Mouse (Mus musculus): ENCODE data around the gene Nsf.
A peak's percentile ranks its signal among the peaks of the same experiment; 100 is the strongest.
"Not testable (repeated sequence)": the region's sequence is repeated elsewhere in the genome, so short reads cannot be mapped to it uniquely, and the experiment has no call there.

Gene Nsf

DNA sequence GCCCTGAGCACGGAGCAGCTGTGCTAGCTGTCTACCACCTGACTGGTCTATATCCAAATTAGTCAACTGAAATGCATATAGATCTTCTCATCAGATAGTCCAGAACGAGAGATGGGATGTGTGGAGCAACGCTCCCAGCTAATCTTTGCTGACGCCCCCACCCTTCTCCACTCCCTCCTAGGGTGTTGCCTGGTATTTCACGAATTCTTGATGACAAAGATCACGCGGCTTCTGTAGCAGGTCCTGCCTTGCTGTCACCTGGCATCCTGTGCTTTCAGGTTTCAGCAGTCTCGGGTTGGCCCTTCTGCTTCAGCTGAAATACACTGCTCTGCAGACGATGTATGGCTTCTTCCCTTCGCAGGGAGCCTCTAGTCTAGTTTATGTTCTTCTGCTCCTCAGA lies 61.0 kb downstream of the Nsf start:
- no peak for DNase-seq (ENCODE audit: low spot score in 2 of 2)

DNA sequence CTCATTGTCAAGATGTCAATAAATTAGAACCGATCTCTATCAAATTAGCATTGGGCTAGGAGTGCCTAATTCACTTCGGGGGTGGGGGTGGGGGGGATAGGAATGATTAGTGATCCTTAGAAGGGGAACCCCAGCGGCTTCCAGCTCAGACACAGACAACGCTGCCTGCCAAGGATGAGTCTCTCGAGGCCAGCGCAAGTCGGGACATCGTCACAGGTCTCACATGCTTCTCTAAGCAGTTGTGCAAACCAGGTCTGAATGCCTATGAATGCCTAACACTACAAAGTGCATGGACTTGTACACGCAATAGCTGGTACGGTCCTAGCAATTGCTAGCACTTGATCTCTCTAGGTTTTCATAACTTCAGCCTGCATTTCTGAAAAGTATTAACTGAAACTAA lies 62.1 kb downstream of the Nsf start:
- no peak for DNase-seq (ENCODE audit: low spot score in 2 of 2)

DNA sequence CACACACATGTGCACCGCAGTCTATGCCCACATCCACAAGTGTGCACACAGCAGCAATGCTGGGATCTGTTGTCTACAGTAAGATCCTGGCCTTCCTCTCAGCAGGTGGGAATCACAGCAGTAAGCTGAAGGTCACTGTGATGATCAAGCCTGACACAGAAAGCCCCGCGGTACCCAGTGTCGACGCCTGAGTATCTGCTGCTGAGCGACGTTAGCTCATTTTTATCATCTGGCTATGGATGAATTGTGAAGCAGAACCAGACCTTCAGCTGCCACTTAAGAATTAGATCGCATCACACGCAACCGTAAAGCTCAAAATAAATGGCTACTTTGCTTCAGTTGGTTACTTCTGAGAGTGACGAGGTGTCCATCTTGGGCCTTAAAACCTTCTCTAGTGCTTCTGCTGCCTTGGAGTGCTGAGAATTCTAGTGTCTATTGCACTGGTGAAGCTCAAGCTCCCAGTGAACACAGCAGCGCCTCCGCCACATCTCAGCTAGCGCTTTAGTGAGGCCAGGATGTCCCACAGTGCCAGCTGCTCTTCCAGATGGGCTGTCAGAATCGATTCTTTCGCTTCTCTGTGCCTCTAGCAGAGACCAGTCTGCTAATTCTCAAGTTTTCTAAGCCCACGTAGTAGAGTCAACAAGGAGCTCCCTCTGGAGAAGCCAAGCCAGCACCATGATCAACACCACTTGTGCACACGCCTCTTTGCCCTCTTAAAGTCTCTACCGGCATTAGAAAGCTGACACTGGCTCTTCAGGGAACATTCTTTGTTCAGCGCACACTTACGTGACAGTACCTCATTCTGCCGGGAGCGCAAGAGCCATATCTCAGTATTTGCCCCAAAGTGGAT lies 63.3 kb downstream of the Nsf start:
- DNase-seq (ENCODE audit: low spot score in 2 of 2): peak in 1 of 2 experiments; percentile 35

DNA sequence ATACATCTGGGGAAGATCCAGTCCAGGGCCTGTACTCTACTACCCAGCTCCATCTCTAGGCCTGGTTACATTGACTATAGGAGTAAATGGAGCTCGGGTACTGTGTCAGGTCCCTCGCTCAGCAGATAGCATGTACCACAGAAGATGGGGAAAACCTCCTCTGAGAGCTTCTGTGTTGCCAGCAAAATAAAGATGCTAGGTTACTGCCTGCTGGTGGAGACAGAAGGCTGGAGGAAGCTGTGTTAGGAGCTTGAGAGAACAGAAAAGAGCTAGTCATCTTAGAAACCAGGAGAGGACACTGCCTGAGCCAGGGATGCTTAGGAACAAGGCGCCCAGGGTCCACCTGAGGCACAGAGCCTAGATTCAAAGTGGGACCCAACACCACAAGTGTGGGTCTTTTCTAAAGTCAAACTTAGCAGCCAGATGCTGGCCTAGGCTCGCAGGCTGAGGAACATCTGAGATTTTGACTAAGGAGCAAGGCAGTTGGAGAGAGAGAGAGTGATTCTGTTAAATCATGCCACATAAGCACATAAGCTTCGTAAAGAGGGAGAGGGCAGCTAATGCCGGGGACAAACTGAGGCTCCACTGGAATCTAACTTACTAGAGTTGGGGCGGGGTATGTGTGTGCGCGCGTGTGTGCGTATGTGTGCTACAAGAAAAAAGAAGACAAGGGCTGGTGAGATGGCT lies 66.0 kb downstream of the Nsf start:
- DNase-seq (ENCODE audit: low spot score in 2 of 2): no peak

DNA sequence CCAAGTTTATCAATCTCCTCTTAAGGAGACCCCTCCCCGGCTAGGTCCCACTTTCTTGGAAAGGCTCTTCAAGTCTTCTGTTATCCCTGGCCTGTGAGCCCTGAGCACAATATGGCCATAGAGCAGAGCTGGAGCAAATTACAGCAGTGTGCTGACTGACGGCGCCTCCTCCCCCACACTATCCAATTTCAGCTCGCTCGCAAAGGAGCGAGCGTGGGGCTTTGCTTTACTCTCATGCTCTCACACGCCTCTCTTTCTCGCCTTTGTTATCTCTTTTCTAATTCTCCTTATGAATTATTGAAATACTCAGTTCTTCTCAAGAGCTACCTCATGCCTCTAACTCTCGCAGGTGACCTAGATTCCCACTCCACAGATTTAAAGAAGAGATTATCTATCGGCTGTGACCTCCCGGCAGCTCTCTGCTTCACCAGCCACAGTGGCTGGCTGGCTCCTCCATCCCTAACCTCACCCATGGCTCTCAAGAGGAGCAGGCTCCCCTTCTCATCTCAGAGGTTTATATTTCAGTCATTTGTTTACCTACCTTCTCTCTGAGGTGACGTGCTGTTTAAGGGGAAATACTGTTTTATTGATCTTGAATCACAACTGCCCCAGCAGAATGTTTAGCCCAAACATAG lies 69.0 kb downstream of the Nsf start:
- DNase-seq (ENCODE audit: low spot score in 2 of 2): peak in 1 of 2 experiments; percentile 38

DNA sequence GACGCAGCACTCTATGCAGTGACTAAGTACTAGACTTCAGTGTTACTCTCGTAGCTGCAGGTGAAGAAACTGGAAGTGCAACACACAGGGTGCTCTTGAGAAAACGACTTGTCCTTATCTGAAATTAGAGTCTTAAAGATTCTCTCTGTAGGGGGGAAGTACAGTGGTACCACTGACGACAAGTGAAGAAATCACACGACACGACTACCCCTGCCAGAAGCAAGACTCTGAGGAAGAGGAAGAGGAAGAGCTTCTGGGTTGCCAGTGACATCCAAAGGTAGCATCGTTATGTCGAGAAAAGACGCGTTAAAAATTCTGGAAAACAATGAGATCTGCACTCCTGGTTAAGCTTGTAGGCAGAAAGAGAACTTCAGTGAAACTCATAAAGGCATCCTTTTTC lies 70.1 kb downstream of the Nsf start:
- no peak for DNase-seq (ENCODE audit: low spot score in 2 of 2)

DNA sequence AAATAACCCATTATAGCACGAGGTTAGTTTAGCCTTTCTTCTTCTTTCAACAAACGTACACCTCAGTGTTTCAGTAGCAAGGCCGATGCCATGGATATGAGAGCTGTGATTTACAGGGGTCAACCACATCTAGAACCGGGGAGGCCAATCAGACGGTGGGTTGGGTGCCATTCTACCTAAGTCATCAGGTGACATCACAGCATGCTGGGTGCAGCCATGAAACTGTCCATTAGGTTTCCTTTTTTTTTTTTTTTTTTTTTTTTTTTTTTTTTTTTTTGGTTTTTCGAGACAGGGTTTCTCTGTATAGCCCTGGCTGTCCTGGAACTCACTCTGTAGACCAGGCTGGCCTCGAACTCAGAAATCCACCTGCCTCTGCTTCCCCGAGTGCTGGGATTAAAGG lies 74.4 kb downstream of the Nsf start:
- DNase-seq (ENCODE audit: low spot score in 2 of 2): not testable (repeated sequence)

DNA sequence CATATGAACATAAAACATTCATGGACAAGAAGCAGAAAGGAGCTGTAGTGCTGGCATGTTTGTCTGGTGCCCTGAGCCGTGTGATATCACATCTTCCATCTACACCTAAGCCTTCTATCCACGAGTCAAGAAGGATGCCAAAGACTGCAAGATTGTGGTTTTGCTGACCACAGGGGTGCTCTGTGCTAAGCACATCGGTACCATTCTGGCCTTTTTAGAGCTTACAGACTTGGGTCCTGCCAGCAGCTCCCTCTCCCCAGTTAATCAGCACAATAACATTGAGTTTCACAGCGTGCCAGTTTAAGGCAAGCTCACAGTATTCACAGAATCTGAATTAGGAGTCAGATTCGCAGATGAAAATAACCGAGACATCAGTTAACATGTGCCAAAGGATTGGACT lies 75.4 kb downstream of the Nsf start:
- DNase-seq (ENCODE audit: low spot score in 2 of 2): no peak

DNA sequence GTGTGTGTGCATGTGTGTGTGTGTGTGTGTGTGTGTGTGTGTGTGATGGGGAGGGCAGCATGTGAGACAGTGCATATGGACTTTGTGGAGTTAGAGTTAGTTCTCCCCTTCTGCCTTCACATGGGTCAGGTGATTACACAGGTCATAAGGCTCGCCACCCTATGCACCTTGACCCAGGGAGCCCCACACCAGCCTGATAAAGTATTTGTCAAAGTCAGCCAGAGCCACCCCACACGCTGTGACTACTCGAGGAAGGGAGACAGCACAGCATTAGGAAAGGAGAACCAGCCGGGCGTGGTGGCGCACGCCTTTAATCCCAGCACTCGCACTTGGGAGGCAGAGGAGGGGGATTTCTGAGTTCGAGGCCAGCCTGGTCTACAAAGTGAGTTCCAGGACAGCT lies 83.5 kb downstream of the Nsf start:
- DNase-seq (ENCODE audit: low spot score in 2 of 2): no peak

DNA sequence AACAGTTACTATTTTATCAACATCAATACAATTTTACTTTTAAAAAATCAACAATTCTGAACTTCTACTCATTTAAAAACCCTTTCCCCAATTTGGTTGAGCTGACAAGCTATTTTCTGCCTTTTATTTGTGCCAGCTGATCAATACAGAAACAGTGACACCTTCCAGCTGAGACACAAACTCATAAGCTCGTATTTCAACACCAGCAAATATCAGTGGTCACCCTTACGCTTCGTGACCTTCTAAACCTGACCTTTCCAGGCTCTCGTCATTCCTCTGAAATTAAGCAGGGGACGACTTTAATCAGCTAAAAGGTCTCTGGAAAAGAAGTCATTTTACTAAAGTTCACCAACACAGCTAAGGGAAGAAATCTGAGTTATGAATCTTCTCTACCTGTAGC lies 86.2 kb downstream of the Nsf start:
- no peak for DNase-seq (ENCODE audit: low spot score in 2 of 2)

DNA sequence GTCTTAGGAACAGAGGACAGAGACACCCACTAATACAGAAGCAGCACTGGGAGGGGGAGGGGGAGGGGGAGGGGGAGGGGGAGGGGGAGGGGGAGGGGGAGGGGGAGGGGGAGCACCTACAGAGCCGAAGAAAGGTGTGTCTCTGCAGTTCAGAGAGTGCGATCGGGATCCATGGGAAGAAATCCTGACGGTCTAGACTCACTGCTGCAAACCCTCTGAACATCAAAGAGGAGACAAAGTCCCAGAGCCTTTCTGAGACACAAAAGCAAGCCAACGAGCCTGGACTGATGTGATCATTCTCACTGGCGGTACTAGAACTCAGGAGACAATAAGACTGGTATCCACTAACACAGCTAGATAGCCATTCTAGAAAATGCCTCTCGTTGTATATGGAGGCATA lies 88.5 kb downstream of the Nsf start:
- no peak for DNase-seq (ENCODE audit: low spot score in 2 of 2)

DNA sequence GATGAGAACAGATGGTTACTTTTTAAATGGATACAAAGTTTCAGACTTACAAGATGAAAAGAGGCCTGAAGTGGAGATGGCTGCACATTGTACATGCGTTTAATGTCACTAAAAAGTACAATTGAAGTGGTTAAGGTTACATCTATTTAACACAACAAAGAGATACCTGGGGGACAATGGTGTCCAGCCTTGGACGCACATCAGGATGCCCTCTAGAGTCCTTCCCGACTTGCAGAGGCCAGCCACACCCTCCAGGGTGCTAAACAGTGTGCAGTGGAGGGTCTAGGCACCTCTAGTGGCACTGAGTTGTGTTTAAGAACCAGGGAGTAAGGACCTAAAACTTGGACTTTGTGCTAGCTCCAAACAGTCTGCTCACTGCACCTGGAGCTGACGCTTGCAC lies 89.4 kb downstream of the Nsf start:
- no peak for DNase-seq (ENCODE audit: low spot score in 2 of 2)

DNA sequence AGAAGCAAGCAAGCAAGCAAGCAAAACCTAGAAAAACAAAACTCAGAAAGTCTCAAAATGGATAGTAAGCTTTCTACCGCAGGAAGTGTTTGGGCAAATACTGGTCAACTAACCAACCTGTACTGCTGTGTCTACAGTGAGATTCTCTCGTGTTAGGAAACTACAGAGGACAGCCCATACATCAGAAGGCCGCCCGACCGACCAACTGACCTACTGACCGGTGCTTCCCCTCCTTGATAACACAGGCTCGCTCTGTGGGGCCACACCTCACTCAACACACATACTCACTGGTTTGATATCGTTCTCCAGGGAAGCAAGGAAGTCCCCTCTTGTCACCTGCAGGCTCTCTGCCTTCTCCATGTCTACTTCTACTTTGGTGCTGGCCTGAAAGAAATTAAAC lies 90.9 kb downstream of the Nsf start:
- DNase-seq (ENCODE audit: low spot score in 2 of 2): no peak

DNA sequence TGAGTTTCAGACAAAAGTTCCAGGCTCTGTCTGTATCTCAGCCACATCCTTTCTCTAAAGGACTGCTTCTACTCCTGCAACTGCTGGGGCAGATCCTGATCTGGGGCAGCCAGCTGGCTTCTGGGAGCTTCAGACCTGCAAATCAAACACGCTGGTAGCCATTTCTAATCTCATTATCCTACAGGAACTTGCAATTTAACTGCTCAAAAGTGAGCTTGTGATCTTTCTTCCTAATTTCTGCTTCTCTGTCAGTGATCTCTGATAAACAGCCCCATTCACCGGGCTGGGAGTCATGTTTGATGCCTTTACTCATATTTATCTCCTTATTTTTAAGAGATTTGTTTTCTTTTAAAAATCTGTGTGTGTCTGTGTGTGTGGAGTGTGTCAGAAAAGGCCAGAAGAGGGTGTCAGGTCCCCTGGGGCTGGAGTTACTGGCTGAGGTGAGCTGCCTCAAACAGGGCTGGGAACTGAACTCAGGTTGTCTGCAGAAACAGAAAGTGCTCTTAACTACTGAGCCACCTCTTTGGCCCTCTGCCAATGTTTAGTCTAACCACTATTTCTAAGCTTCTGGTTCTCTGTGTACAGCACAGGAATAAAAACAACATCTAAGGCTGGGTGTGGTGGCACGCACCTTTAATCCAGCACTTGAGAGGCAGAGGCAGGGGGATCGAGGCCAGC lies 93.8 kb downstream of the Nsf start:
- no peak for DNase-seq (ENCODE audit: low spot score in 2 of 2)

DNA sequence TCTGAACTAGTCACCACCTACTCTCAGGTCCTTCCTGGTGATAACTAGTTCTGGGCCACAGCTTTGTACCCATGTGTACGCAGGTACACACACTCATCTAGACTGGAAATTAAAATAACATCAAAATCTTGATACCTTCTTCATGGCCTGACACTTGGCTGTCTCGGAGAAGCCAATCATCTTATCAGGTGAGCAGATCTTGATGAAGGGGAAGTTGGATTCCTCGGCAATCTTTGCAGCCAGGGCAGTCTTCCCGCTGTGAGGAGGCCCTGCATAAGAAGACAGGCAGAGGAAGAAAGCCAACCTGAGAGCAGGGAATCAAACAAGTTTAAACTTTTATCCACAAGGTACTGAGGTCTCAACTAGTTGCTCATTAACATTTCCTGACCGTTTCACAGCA lies 95.1 kb downstream of the Nsf start:
- DNase-seq (ENCODE audit: low spot score in 2 of 2): no peak

DNA sequence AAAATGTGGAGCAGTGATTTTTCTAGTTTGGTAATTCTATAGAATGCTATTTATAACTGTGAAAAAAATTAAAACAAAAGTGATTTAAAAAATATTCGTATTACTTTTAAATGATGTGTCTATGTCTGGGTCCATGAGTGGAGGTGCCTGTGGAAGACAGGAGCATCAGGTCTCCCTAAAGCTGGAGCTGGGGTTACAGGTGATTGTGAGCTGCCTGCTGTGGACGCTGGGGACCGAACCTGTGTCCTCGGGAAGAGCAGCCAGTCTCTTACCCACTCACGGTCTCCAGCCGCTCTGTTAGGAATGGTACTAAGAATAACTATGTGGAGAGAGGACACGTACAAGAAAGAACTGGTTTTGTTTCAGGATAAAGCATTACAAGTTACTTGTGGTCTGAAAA lies 97.2 kb downstream of the Nsf start:
- no peak for DNase-seq (ENCODE audit: low spot score in 2 of 2)

DNA sequence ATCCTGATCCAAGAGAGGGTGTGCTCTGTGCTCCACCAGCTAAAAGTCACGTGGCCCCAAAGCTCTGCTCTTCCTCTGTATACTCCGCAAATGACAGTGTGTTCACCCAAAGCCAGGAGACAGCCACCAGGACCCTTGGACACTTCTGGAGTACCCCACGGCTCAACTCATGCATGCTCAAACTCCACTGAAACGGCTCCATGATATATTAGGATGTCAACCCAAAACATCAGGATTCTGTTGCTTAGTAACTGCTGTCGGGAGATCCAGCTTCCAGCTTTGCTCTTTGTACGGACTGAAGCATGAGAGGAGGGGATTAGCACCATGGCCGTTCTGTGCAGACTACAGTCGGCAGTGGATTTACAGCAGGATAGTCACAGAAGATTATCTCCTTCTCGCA lies 99.6 kb downstream of the Nsf start:
- DNase-seq (ENCODE audit: low spot score in 2 of 2): no peak

DNA sequence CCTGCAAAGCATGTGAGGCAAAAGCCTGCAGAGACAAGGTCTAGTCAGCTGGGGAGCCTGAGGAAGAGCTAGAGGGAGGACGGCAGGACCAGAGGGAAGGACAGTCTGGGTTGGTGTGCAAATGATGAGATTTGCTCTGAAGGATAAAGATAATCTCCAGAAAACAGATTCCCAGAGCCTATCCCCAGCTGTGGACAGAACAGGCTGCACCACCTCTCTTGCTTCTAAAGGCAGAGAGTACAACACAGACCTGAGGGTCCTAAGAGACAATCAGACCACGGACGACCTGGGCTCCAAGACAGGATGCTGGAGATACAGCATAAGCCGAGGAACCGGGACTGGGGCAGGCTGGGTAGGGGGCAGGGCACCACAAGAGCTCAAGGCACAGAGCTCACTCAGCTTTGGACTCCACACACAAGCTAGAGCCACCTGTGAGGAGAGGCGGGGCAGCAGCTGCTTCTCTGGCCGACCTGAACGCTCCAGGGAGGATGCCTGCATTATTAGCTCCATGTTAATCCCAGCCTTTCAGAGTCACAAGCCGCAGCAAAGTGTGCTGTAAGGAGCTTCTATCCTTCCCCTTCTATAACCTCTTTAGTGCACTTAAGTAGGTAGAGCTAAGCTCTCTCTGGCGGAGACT lies 100.5 kb downstream of the Nsf start:
- no peak for DNase-seq (ENCODE audit: low spot score in 2 of 2)

DNA sequence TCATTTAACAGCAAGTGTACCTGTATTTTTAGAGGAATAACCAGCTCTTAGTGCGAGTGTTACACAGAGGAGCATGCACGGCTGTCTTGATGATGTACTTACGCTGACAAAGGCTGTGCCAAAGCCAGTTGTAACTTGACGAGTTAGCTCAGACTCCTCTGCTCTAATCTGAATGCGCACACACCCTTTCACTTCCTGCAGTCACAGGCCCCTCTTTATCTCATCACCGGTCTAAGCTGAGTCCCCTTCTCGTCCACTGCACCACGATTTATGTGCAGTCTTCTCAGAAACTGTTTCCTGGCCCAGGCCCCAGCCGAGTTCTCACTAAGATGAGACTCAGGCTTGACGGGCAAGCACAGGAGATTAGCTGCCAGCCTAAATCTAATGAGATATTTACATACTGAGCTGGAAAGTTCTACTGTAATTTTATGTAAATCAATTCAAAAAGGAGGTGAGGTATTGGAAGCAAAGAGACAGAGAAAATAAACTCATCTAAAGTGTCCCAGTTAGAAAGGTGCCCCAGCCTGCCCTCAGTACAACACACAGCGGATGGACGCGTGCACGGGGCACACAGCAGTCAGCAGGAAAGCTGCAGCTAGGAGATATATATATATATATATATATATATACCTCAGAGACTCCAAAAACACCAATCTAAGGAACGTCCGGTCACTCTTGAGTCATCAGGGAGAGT lies 101.1 kb downstream of the Nsf start:
- DNase-seq (ENCODE audit: low spot score in 2 of 2): no peak

DNA sequence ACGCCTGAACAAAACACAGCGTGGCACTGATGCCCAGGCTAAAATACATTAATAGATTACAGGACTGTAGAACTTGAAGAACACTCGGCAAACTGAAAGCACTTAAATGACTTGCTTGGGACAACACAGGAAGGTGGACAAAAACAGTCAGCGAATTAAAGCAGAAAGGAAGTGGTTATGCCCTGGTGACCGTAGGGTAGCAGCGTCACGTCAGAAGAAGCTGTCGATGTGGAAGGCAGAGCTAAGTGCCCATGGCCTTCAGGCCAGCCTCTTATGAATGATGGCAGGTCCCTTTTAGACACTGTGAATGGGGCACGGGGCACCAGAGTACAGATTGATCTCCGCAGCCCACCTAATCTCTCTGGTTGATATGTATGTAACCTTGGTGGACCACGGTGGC lies 105.6 kb downstream of the Nsf start:
- no peak for DNase-seq (ENCODE audit: low spot score in 2 of 2)

DNA sequence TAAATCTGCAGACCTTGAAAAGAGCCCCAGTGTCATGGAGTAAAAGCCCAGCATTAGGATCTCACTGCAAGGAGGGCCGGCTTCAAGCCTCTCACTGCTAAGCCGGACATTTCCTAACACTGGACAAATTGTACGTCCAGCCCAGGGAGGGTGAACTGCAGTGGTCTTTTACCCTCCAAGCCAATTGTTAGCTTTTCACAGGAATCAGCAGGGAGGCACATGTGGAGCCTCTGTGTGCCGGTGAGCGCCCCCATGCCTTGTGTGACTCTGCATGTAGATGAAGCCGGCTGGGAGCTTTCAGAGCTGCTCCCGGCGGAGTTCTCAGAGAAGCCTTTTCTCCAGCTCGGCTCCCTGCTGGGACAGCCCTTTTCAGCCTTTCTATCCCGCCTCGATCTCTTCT lies 113.0 kb downstream of the Nsf start:
- no peak for DNase-seq (ENCODE audit: low spot score in 2 of 2)

All from right cerebral cortex, postnatal 36 days (tissue).